Mouse (Mus musculus) heart, embryonic 13.5 days (tissue): ENCODE measurements at regions not wholly inside any gene's neighbourhood (a gene's known extent, or its start where the extent isn't known, plus 50 kb on each side); places are given as distances from the start of the nearest gene placed in this dataset.
A peak's percentile ranks its signal among the peaks of the same experiment; 100 is the strongest.

Experiments
- ATAC-seq: fragments of 200-750 bp; cut with Nextera tagmentation; 2 replicates; pipeline ENCODE4 v1.8.0; 2017; ENCODE audit warnings: moderate TSS enrichment; ENCODE audit not compliant: insufficient number of reproducible peaks, low FRiP score, low TSS enrichment; ENCODE audit errors: extremely low read depth
- H3K27ac ChIP-seq: fragments of 300-500 bp; sonication (generic); replicated peaks from 2 replicates; pipeline ENCODE4 v1.5.1; 2015; ENCODE audit warnings: moderate library complexity, mild to moderate bottlenecking, inconsistent platforms
- H3K27me3 ChIP-seq: fragments of 300-500 bp; sonication (generic); replicated peaks from 2 replicates; pipeline ENCODE4 v1.6.1; 2015; ENCODE audit warnings: mild to moderate bottlenecking, inconsistent platforms
- H3K36me3 ChIP-seq: fragments of 300-500 bp; sonication (generic); 2 replicates; pipeline ENCODE4 v1.6.1; 2015; ENCODE audit warnings: mild to moderate bottlenecking, inconsistent platforms
- H3K4me1 ChIP-seq: fragments of 300-500 bp; sonication (generic); 2 replicates; pipeline ENCODE4 v1.6.1; 2015; ENCODE audit warnings: inconsistent platforms
- H3K4me2 ChIP-seq: fragments of 300-500 bp; sonication (generic); 2 replicates; pipeline ENCODE4 v1.6.1; 2015; ENCODE audit warnings: inconsistent platforms, mild to moderate bottlenecking, moderate library complexity
- H3K4me3 ChIP-seq: fragments of 300-500 bp; sonication (generic); 2 replicates; pipeline ENCODE4 v1.5.1; 2015; ENCODE audit warnings: moderate library complexity, mild to moderate bottlenecking, inconsistent platforms
- H3K9ac ChIP-seq: fragments of 300-500 bp; sonication (generic); 2 replicates; pipeline ENCODE4 v1.6.1; 2015; ENCODE audit warnings: inconsistent platforms, mild to moderate bottlenecking, moderate library complexity
- H3K9me3 ChIP-seq: fragments of 300-500 bp; sonication (generic); 2 replicates; pipeline ENCODE4 v1.6.1; 2016; ENCODE audit warnings: inconsistent platforms
- WGBS: fragments of 180-500 bp; shearing (Covaris S2); methylation state at CpG from one replicate; pipeline ENCODE4 v1.1.7; 2015; ENCODE audit warnings: mixed read lengths; 5-methylcytosine and 5-hydroxymethylcytosine counted together

DNA sequence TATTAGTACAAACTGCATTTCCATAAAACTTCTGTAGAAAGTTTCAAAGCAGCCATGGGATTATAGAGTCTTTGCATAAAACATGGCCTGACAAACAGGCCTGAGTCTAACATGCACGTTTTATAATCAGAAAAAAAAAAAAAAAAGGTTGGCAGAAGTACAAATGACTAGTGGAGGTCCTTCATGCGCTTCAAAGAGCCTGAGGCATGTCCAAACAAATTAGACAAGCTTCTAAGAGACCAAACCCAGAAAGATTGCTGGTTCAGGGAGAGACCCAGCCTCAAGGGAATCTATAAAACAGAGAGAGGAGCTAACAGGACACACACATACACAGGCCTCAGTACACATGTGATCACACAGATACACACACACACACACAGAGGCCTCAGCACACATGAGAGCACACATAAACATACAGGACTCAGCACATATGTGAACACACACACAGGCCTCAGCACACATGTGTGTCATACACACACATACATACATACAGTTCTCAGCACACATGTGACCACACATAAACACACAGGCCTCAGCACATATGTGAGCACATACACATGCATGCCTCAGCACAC lies 57.0 kb upstream of the Gnaq start:
- Histone ChIP-seq H3K27ac (no peak overlapping the region), H3K36me3 (no peaks in the 10 kb centered on the region), H3K4me3 (no peak overlapping the region), H3K4me1 (no peaks in the 10 kb centered on the region), H3K27me3 (no peaks in the 10 kb centered on the region), H3K9me3 (peaks cover 16% of the 10 kb centered on the region; the same call in 1 of the 2 replicates), H3K9ac (no peak overlapping the region), H3K4me2 (no peak overlapping the region)
- WGBS, result 55% methylated on average over 2 of the region's 2 CpGs
- no peak for ATAC-seq

DNA sequence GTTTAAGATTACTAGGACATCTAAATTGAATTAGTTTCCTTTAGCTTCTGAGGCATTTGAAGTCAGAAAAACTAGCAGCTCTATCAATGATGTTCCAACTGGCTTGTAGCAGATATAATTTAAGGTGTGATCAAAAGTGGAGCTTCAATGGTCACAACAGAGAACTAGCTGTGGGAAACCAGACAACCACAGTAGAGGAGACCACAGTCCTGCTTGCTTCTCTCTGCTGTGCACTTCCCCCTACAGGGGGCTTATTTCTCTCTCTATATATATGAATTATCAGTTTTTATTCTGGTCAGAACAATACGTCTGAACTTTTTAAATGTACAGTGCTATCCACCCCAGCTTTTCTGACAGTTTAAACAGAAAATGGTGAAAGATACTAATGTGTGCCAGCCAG lies 57.6 kb upstream of the Gnaq start:
- 64% methylated on average over 1 of the region's 1 CpGs for WGBS
- Histone ChIP-seq H3K4me3 (no peak overlapping the region), H3K27me3 (no peaks in the 10 kb centered on the region), H3K9me3 (peaks cover 14% of the 10 kb centered on the region; the same call in 1 of the 2 replicates), H3K36me3 (no peaks in the 10 kb centered on the region), H3K9ac (no peak overlapping the region), H3K4me1 (no peaks in the 10 kb centered on the region), H3K4me2 (no peak overlapping the region), H3K27ac (no peak overlapping the region)
- no peak for ATAC-seq

DNA sequence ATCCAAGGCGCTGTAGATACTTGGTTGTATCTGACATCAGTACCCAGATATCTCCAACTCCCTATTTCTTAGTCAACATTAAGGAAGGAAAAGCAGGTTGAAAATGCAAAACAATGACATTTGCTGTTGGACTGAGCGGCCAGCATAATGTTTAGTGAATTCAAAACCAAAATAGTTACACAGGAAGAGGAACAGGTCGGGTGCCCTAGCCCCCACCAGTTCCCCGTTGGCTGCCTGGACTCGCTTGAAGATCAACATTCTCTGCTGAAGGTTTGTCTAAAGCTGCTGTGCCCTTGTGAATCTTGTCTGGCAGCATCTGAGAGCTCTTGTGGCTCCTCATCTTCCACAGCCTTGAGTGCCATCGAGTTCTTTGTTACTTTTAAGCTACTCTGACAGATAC lies 65.3 kb upstream of the Gnaq start:
- WGBS, result 70% methylated on average over 6 of the region's 6 CpGs
- no peak for ATAC-seq

DNA sequence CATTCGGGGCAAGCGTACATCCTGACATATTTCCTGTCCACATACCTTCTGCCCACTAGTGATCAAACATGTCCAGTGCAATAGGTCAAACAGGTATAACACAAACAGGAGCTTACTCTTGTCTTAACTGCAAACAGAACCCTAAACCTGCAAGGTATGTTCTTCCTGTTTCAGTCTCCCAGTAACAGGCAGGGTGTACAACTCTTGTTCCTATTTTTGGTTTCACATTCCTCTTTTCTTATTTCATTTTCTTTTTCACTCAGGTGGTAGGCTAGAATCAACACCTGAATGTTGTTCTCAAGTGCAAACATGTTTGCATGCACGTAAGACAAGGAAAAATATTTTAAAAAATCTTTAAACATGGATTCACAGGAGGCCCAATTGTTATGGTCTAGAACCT lies 67.7 kb upstream of the Gnaq start:
- WGBS, result 84% methylated on average over 3 of the region's 3 CpGs

More for the DNA sequence above, 65.3 kb upstream of the Gnaq start:
- peaks cover 8% of the 10 kb centered on the region; the same call in 1 of the 2 replicates for H3K4me1 ChIP-seq
- H3K27me3 ChIP-seq, result no peaks in the 10 kb centered on the region
- H3K4me2 ChIP-seq, result no peak overlapping the region
- H3K27ac ChIP-seq, result no peak overlapping the region
- no peak overlapping the region for H3K4me3 ChIP-seq
- H3K9ac ChIP-seq, result no peak overlapping the region
- peaks cover 15% of the 10 kb centered on the region; the same call in 1 of the 2 replicates for H3K9me3 ChIP-seq
- no peaks in the 10 kb centered on the region for H3K36me3 ChIP-seq

DNA sequence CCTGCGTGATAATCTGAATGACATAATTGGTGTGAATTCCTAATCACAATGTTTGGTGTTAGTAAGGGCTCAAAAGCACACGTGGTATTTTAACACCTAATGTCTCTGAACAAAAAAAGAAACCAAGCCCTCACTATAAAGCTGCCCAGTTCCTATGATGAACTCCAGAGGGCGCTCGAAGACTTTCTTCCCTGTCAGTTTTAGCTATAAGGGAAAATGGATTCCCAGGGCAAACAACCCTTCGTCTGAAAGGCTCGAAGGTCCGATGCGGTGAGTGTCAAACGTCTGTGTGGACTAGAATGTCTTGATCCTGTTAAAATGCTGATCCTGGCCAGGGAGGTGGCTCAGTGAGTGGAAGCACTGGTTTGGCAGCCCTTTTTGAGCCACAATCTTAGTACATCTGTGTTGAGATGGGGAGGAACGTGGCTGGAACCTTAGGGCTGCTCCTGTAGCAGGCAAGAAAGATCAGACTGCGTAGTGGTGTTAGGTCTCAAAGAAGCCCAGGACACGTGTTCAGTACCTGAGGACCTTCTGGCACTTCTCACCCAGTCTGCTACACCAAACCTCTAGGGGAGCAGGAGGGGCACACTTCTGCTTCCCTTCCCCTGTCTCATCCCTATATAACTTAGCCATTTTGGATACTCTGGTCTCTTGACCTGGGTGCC lies 68.6 kb upstream of the Gnaq start:
- Histone ChIP-seq H3K4me1 (peaks cover 8% of the 10 kb centered on the region; the same call in 1 of the 2 replicates), H3K36me3 (no peaks in the 10 kb centered on the region), H3K4me3 (peak overlapping the region; percentile 34), H3K9ac (peak overlapping the region; percentile 67), H3K27ac (no peak overlapping the region), H3K27me3 (peaks cover 4% of the 10 kb centered on the region; the same call in 1 of the 2 replicates), H3K9me3 (peaks cover 3% of the 10 kb centered on the region; the same call in 1 of the 2 replicates), H3K4me2 (peak overlapping the region; percentile 67)
- whole genome bisulfite sequencing, result 12% methylated on average over 12 of the region's 12 CpGs
- no peak for ATAC-seq

More for the DNA sequence above, 67.7 kb upstream of the Gnaq start:
- H3K4me2 ChIP-seq, result no peak overlapping the region
- H3K4me3 ChIP-seq, result no peak overlapping the region
- peaks cover 4% of the 10 kb centered on the region; the same call in 1 of the 2 replicates for H3K27me3 ChIP-seq
- no peaks in the 10 kb centered on the region for H3K36me3 ChIP-seq
- H3K4me1 ChIP-seq, result peaks cover 8% of the 10 kb centered on the region; the same call in 1 of the 2 replicates
- no peak overlapping the region for H3K9ac ChIP-seq
- ATAC-seq, result no peak
- peaks cover 4% of the 10 kb centered on the region; the same call in 1 of the 2 replicates for H3K9me3 ChIP-seq
- no peak overlapping the region for H3K27ac ChIP-seq

DNA sequence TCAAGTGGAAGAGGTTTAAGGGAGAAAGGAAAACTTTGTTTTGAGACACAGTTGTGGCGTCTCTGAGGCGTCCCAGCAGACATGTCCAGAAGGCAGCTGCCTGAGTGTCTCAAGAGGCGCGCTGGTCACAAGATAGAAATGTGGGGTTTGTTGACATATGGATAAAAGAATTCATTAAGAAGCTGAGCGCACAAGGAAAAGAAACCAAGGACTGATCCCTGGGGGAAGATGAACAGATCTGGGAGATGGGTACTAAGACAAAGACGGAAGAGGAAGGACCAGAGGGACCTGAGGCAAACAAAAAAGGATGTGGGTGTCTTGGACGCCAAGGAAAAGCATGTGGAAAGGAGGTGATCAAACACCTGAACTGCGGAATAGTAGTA lies 69.1 kb upstream of the Gnaq start:
- no peak for ATAC-seq
- 23% methylated on average over 8 of the region's 8 CpGs for WGBS
- H3K9ac ChIP-seq, result no peak overlapping the region
- no peaks in the 10 kb centered on the region for H3K36me3 ChIP-seq
- no peak overlapping the region for H3K27ac ChIP-seq
- H3K27me3 ChIP-seq, result peaks cover 4% of the 10 kb centered on the region; the same call in 1 of the 2 replicates
- peaks cover 8% of the 10 kb centered on the region; the same call in 1 of the 2 replicates for H3K4me1 ChIP-seq
- H3K4me2 ChIP-seq, result peak overlapping the region; percentile 67
- H3K4me3 ChIP-seq, result peak overlapping the region; percentile 34
- H3K9me3 ChIP-seq, result no peaks in the 10 kb centered on the region

DNA sequence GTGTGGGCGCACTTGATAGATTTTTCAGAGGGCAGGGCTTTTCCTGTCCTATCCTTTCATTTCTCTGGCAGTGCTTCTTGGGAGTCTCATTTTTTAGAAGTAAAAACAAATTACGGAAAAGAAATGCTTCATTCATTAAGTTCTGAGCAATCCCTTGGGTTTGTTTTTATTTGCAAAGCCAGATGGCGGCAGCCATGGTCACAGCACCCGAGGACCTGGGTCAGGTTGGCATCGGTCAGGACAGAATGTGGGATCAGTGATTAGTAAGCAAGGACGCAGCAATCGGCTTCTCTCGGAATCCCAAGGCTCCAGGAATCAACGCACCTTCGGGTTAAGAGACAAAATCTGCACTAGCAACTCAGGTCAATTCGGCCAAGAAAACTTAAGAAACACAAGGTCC lies 70.8 kb upstream of the Gnaq start:
- Histone ChIP-seq H3K36me3 (no peaks in the 10 kb centered on the region), H3K27ac (no peak overlapping the region), H3K9me3 (no peaks in the 10 kb centered on the region), H3K9ac (no peak overlapping the region), H3K4me1 (peaks cover 8% of the 10 kb centered on the region; the same call in 1 of the 2 replicates), H3K4me2 (no peak overlapping the region), H3K27me3 (peaks cover 4% of the 10 kb centered on the region; the same call in 1 of the 2 replicates), H3K4me3 (no peak overlapping the region)
- no peak for ATAC-seq
- 80% methylated on average over 11 of the region's 11 CpGs for WGBS

DNA sequence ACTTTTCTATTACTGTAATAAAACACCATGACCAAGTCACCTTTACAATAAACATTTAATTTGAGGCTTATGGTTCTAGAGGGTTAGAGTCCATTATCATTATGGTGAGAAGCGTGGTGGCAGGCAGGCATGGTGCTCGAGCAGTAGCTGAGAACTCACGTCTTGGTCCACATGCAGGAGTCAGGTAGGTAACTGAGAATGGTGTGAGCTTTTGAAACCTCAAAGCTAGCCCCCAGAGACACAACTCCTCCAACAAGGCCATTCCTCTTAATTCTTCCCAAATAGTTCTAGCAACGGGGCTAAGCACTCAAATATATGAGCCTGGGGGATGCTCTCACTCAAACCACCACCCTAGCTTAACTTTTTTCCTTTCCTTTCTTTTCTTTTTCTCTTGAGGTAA lies 73.6 kb upstream of the Gnaq start:
- 80% methylated on average over 4 of the region's 4 CpGs for WGBS

DNA sequence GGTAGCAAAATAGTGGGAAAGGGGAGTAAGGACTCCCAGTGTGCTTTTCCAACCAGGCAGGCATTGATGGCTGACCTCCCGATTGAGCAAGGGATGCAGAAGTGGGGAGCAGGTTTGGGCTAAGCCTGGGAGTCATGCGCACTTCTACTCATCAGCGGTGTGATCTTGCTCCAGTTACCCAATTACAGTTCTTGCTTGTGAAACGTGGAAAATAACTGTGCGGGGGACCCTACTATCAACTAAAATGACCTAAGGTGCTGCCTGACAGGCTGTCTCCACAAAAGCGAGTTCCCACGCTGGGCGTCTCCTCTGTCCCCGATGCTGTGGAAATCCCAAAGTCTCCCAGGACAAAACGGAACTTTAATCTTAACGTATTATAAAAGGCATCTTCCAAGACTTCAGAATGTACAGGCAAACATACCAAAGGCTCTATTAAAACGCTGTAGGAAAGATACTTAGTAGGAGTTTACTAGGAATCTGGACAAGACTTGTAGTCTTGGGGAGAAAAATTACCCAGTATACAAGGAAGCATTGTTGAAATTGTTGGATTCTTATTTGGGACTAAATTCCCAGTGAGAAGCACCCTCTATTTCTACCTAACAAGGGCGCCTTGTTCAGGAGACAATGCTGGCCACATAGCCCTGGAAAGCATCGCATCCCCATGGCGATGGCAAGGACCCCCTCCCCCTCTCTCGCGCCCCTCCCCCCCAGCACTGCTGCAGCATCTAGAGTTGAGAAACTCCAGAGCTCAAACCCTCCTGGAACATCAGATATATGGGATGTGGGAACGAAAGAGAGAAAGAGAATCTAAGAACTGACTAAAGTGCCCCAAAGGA lies 65.6 kb upstream of the Cep78 start:
- peaks cover 10% of the 10 kb centered on the region for H3K4me1 ChIP-seq
- peak overlapping the region; percentile 50 for H3K4me3 ChIP-seq
- no peaks in the 10 kb centered on the region for H3K9me3 ChIP-seq
- no peak for ATAC-seq
- 11% methylated on average over 18 of the region's 18 CpGs for WGBS
- peak overlapping the region; percentile 65 for H3K9ac ChIP-seq
- H3K36me3 ChIP-seq, result no peaks in the 10 kb centered on the region
- H3K4me2 ChIP-seq, result peak overlapping the region; percentile 76
- H3K27ac ChIP-seq, result no peak overlapping the region
- H3K27me3 ChIP-seq, result no peaks in the 10 kb centered on the region

More for the DNA sequence above, 73.6 kb upstream of the Gnaq start:
- no peak for ATAC-seq
- H3K9ac ChIP-seq, result no peak overlapping the region
- H3K9me3 ChIP-seq, result no peaks in the 10 kb centered on the region
- H3K27me3 ChIP-seq, result peaks cover 4% of the 10 kb centered on the region; the same call in 1 of the 2 replicates
- H3K27ac ChIP-seq, result no peak overlapping the region
- H3K4me1 ChIP-seq, result peaks cover 8% of the 10 kb centered on the region; the same call in 1 of the 2 replicates
- no peaks in the 10 kb centered on the region for H3K36me3 ChIP-seq
- no peak overlapping the region for H3K4me2 ChIP-seq
- H3K4me3 ChIP-seq, result no peak overlapping the region

DNA sequence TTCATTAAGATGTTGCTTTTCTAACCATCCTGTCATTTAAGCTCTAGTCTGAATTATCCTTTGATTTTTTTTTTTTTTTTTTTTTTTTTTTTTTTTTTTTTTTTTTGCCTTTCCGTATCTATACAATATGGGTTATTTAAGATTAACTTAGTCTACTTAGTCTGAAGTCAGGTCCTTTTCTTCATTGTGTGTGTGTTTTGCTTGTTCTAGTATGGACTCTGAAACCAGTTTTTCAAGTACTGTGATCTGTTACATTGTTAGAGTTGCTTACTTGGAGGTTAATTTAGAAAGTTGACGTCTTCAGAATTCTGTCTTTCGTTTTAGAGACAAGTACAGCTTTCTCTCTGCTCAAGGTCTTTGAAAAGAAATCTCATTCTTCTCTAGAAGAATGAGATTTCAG lies 64.9 kb upstream of the Cep78 start:
- H3K4me1 ChIP-seq, result peaks cover 10% of the 10 kb centered on the region
- no peaks in the 10 kb centered on the region for H3K27me3 ChIP-seq
- no peak overlapping the region for H3K9ac ChIP-seq
- no peaks in the 10 kb centered on the region for H3K36me3 ChIP-seq
- no peaks in the 10 kb centered on the region for H3K9me3 ChIP-seq
- peak overlapping the region; percentile 76 for H3K4me2 ChIP-seq
- H3K4me3 ChIP-seq, result peak overlapping the region; percentile 50
- 44% methylated on average over 3 of the region's 3 CpGs for WGBS
- H3K27ac ChIP-seq, result no peak overlapping the region
- ATAC-seq, result no peak

DNA sequence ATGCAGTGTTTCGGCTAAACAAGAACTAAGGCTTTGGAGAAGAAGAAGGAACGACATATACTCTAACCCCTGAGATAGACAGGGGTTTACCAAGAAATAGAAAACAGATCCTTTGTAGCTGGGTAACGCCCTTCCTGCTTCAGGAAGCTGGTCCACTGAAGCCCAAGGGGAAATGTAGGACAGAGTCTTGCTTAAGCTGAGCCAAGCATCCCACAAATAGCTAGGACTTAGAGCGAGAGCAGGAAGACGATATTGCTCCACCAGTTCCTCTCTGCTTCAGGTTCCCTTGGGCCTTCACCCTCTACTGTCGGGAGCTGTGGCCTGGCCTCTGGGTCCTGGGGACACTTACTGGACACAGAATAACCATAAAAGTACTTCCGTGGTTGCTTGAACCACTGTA lies 62.2 kb upstream of the Cep78 start:
- no peak overlapping the region for H3K9ac ChIP-seq
- H3K9me3 ChIP-seq, result no peaks in the 10 kb centered on the region
- H3K4me2 ChIP-seq, result no peak overlapping the region
- no peak for ATAC-seq
- no peak overlapping the region for H3K27ac ChIP-seq
- H3K4me1 ChIP-seq, result peaks cover 10% of the 10 kb centered on the region
- no peaks in the 10 kb centered on the region for H3K36me3 ChIP-seq
- no peaks in the 10 kb centered on the region for H3K27me3 ChIP-seq
- no peak overlapping the region for H3K4me3 ChIP-seq
- 58% methylated on average over 7 of the region's 7 CpGs for WGBS
